Comparison of ENCODE assay signal across 13 mouse cellular contexts in genomic region chr8:71724389-71724788, GRCm38 (mm10). TPM values are rescaled to one million over a fixed set of nuclear protein-coding genes. Genes with fewer than 3 reads are reported as not detected.
DNase-seq lines count a peak whose midpoint lies in the region; ATAC-seq lines count a peak whose summit lies in the region.
"Had no signal": no experiment of that assay in that cellular context is flagged by ENCODE, and none has a peak within 500 bp of the region (broad histone marks: within the 10 kb centered on the region; RNA-seq: fewer than 3 reads in every experiment).

No protein-coding gene starts in this region.

- peaks cover 9% of the 10 kb centered on the region; the same call in 1 of the 2 replicates for H3K4me1 ChIP-seq in lung, embryonic 15.5 days
- peaks cover 61% of the 10 kb centered on the region for H3K4me1 ChIP-seq in forebrain, embryonic 12.5 days
- peaks cover 32% of the 10 kb centered on the region for H3K4me1 ChIP-seq in neural tube, embryonic 12.5 days
- peaks cover 10% of the 10 kb centered on the region for H3K4me1 ChIP-seq in kidney, embryonic 16.5 days (ENCODE audit: insufficient read depth, low read length)

- H3K9me3 ChIP-seq in lung, embryonic 15.5 days, result no peaks in the 10 kb centered on the region
- no peaks in the 10 kb centered on the region for H3K9me3 ChIP-seq in forebrain, embryonic 12.5 days
- no peaks in the 10 kb centered on the region for H3K9me3 ChIP-seq in neural tube, embryonic 12.5 days
- no peaks in the 10 kb centered on the region for H3K9me3 ChIP-seq in kidney, embryonic 16.5 days (ENCODE audit: low read length)
- H3K9me3 ChIP-seq: G1E; kidney, embryonic 15.5 days had no signal

- ATAC-seq in lung, embryonic 15.5 days (ENCODE audit: borderline replicate concordance, extremely low read depth, low FRiP score, low TSS enrichment), result no peak
- no peak for ATAC-seq in forebrain, embryonic 12.5 days (ENCODE audit: low FRiP score)
- no peak for ATAC-seq in neural tube, embryonic 12.5 days (ENCODE audit: low FRiP score, low read depth)
- no peak for ATAC-seq in kidney, embryonic 16.5 days (ENCODE audit: low FRiP score, low TSS enrichment)

- DNase-seq in lung, postnatal 14 days, result no peak
- DNase-seq in large intestine, adult 2 months (ENCODE audit: low read depth, low spot score), result peak; percentile 18
- DNase-seq in heart, adult 11 months, result no peak
- no peak for DNase-seq in retina, embryonic 14.5 days (ENCODE audit: low spot score)
- DNase-seq: cerebellum, postnatal 14 days; heart, postnatal 10 days; right cerebral cortex, postnatal 4 days had no signal

- no peak overlapping the region for H3K27ac ChIP-seq in lung, embryonic 15.5 days
- no peak overlapping the region for H3K27ac ChIP-seq in forebrain, embryonic 12.5 days
- H3K27ac ChIP-seq in neural tube, embryonic 12.5 days, result no peak overlapping the region
- H3K27ac ChIP-seq in kidney, embryonic 16.5 days (ENCODE audit: low read length), result no peak overlapping the region
- H3K27ac ChIP-seq: kidney, embryonic 15.5 days had no signal

- H3K36me3 ChIP-seq in lung, embryonic 15.5 days, result no peaks in the 10 kb centered on the region
- no peaks in the 10 kb centered on the region for H3K36me3 ChIP-seq in forebrain, embryonic 12.5 days (replicated peaks)
- no peaks in the 10 kb centered on the region for H3K36me3 ChIP-seq in neural tube, embryonic 12.5 days
- H3K36me3 ChIP-seq in kidney, embryonic 16.5 days (ENCODE audit: insufficient read depth, low read length), result no peaks in the 10 kb centered on the region
- H3K36me3 ChIP-seq: kidney, embryonic 15.5 days had no signal

- no peak overlapping the region for H3K9ac ChIP-seq in lung, embryonic 15.5 days
- H3K9ac ChIP-seq in forebrain, embryonic 12.5 days, result no peak overlapping the region
- H3K9ac ChIP-seq in neural tube, embryonic 12.5 days, result no peak overlapping the region
- H3K9ac ChIP-seq in kidney, embryonic 16.5 days (replicated peaks; ENCODE audit: low read length), result no peak overlapping the region

- WGBS in lung, embryonic 15.5 days, result 54% methylated on average over 4 of the region's 4 CpGs
- 80% methylated on average over 4 of the region's 4 CpGs for WGBS in forebrain, embryonic 12.5 days
- 45% methylated on average over 4 of the region's 4 CpGs for WGBS in large intestine, adult 2 months
- WGBS in neural tube, embryonic 12.5 days, result 61% methylated on average over 4 of the region's 4 CpGs
- 54% methylated on average over 4 of the region's 4 CpGs for WGBS in kidney, embryonic 16.5 days

- no peak overlapping the region for H3K4me3 ChIP-seq in lung, embryonic 15.5 days
- H3K4me3 ChIP-seq in forebrain, embryonic 12.5 days (replicated peaks), result peak overlapping the region; percentile 81; the same call in 1 of the 2 replicates
- H3K4me3 ChIP-seq in neural tube, embryonic 12.5 days, result peak overlapping the region; percentile 64; the same call in 1 of the 2 replicates
- H3K4me3 ChIP-seq in kidney, embryonic 16.5 days (ENCODE audit: low read length), result no peak overlapping the region

- H3K4me2 ChIP-seq in lung, embryonic 15.5 days, result 0 out of 2 replicates have a peak overlapping the region, but pooled peaks have one; percentile 72
- peak overlapping the region; percentile 88 for H3K4me2 ChIP-seq in forebrain, embryonic 12.5 days
- peak overlapping the region; percentile 81 for H3K4me2 ChIP-seq in neural tube, embryonic 12.5 days (replicated peaks)
- H3K4me2 ChIP-seq in kidney, embryonic 16.5 days (replicated peaks; ENCODE audit: low read depth, low read length), result no peak overlapping the region

- peaks cover 35% of the 10 kb centered on the region for H3K27me3 ChIP-seq in lung, embryonic 15.5 days
- H3K27me3 ChIP-seq in forebrain, embryonic 12.5 days, result peaks cover 24% of the 10 kb centered on the region
- H3K27me3 ChIP-seq in neural tube, embryonic 12.5 days (replicated peaks), result no peaks in the 10 kb centered on the region; the same call in 1 of the 2 replicates
- H3K27me3 ChIP-seq in kidney, embryonic 16.5 days (ENCODE audit: insufficient read depth, low read length), result peaks cover 15% of the 10 kb centered on the region

RNA-seq across cellular contexts. Expression of gene Fcho1, which starts 1.1 kb away (rescaled TPM):
- polyA plus RNA-seq in lung, embryonic 15.5 days (2015; fragmentation: Nextera tagmentation; extraction: Ambion mirVana), result 4.8 and 7.6 TPM in 2 replicates
- polyA plus RNA-seq in forebrain, embryonic 12.5 days (2016; fragmentation: Nextera tagmentation; extraction: Ambion mirVana), result 38.4 and 38.9 TPM in 2 replicates
- 16.9 and 22.0 TPM in 2 replicates for polyA plus RNA-seq in large intestine, adult 2 months (2012; rRNA removed)
- 34.4 and 38.4 TPM in 2 replicates for polyA plus RNA-seq in neural tube, embryonic 12.5 days (2016; fragmentation: Nextera tagmentation; extraction: Ambion mirVana)
- 8.6 and 8.7 TPM in 2 replicates for polyA plus RNA-seq in kidney, embryonic 16.5 days (2015; fragmentation: Nextera tagmentation; extraction: Ambion mirVana)

RNA-seq across cellular contexts. Expression of gene B3gnt3, which starts 22.8 kb away (rescaled TPM):
- polyA plus RNA-seq in lung, embryonic 15.5 days (2015; fragmentation: Nextera tagmentation; extraction: Ambion mirVana), result 3.3 and 3.6 TPM in 2 replicates
- polyA plus RNA-seq in forebrain, embryonic 12.5 days (2016; fragmentation: Nextera tagmentation; extraction: Ambion mirVana), result 0.36 and 0.72 TPM in 2 replicates
- 69.3 and 160 TPM in 2 replicates for polyA plus RNA-seq in large intestine, adult 2 months (2012; rRNA removed)
- 0.54 and 0.67 TPM in 2 replicates for polyA plus RNA-seq in neural tube, embryonic 12.5 days (2016; fragmentation: Nextera tagmentation; extraction: Ambion mirVana)
- polyA plus RNA-seq in kidney, embryonic 16.5 days (2015; fragmentation: Nextera tagmentation; extraction: Ambion mirVana), result 3.3 and 4.2 TPM in 2 replicates
- polyA plus RNA-seq: G1E had no signal

RNA-seq across cellular contexts. Expression of gene Insl3, which starts 35.4 kb away (rescaled TPM):
- 0.63 and 1.3 TPM in 2 replicates for polyA plus RNA-seq in lung, embryonic 15.5 days (2015; fragmentation: Nextera tagmentation; extraction: Ambion mirVana)
- polyA plus RNA-seq in forebrain, embryonic 12.5 days (2016; fragmentation: Nextera tagmentation; extraction: Ambion mirVana), result not detected in 2 replicates
- 12.1 and 17.2 TPM in 2 replicates for polyA plus RNA-seq in large intestine, adult 2 months (2012; rRNA removed)
- polyA plus RNA-seq in neural tube, embryonic 12.5 days (2016; fragmentation: Nextera tagmentation; extraction: Ambion mirVana), result 1.2 TPM in 1 of 2 replicates, not detected in the other
- polyA plus RNA-seq in kidney, embryonic 16.5 days (2015; fragmentation: Nextera tagmentation; extraction: Ambion mirVana), result 1.3 and 7.7 TPM in 2 replicates

RNA-seq across cellular contexts. Expression of gene Jak3, which starts 48.3 kb away (rescaled TPM):
- polyA plus RNA-seq in lung, embryonic 15.5 days (2015; fragmentation: Nextera tagmentation; extraction: Ambion mirVana), result 9.9 TPM in 2 replicates
- 2.5 and 2.9 TPM in 2 replicates for polyA plus RNA-seq in forebrain, embryonic 12.5 days (2016; fragmentation: Nextera tagmentation; extraction: Ambion mirVana)
- polyA plus RNA-seq in large intestine, adult 2 months (2012; rRNA removed), result 15.0 and 15.3 TPM in 2 replicates
- 3.8 and 4.2 TPM in 2 replicates for polyA plus RNA-seq in neural tube, embryonic 12.5 days (2016; fragmentation: Nextera tagmentation; extraction: Ambion mirVana)
- polyA plus RNA-seq in kidney, embryonic 16.5 days (2015; fragmentation: Nextera tagmentation; extraction: Ambion mirVana), result 6.6 and 7.5 TPM in 2 replicates

RNA-seq across cellular contexts. Expression of gene Unc13a, which starts 52.8 kb away (rescaled TPM):
- 0.66 and 0.81 TPM in 2 replicates for polyA plus RNA-seq in lung, embryonic 15.5 days (2015; fragmentation: Nextera tagmentation; extraction: Ambion mirVana)
- polyA plus RNA-seq in forebrain, embryonic 12.5 days (2016; fragmentation: Nextera tagmentation; extraction: Ambion mirVana), result 13.7 and 16.0 TPM in 2 replicates
- polyA plus RNA-seq in large intestine, adult 2 months (2012; rRNA removed), result 1.0 and 1.3 TPM in 2 replicates
- polyA plus RNA-seq in neural tube, embryonic 12.5 days (2016; fragmentation: Nextera tagmentation; extraction: Ambion mirVana), result 16.3 and 16.7 TPM in 2 replicates
- polyA plus RNA-seq in kidney, embryonic 16.5 days (2015; fragmentation: Nextera tagmentation; extraction: Ambion mirVana), result 0.55 and 0.94 TPM in 2 replicates

Comparison
In these comparisons a context has a peak if more than half of its experiments do, and no peak if none do; other contexts are left out.
1. H3K4me3 ChIP-seq: peak in forebrain, embryonic 12.5 days (single experiment) and neural tube, embryonic 12.5 days (single experiment); none in lung, embryonic 15.5 days (single experiment) and kidney, embryonic 16.5 days (single experiment).
2. RNA of gene B3gnt3, which starts 22.8 kb away (polyA plus RNA-seq): 69.3 to 160 TPM in large intestine, adult 2 months; 3.3 to 4.2 TPM in kidney, embryonic 16.5 days, 3.3 to 3.6 TPM in lung, embryonic 15.5 days, 0.54 to 0.67 TPM in neural tube, embryonic 12.5 days and 0.36 to 0.72 TPM in forebrain, embryonic 12.5 days; every median in the first group is over 10 times any median in the second.